Mouse (Mus musculus) gastrocnemius, postnatal 10 days (tissue): ENCODE measurements around the gene Trappc2l. TPM values are rescaled to one million over a fixed set of nuclear protein-coding genes. Genes with fewer than 3 reads are reported as not detected.

Source experiments
- DNase-seq: peaks from one replicate; pipeline ENCODE4 v3.0.0; 2021; ENCODE audit warnings: mixed read lengths
- total RNA-seq, 2 experiments: library from RNA; stranded (reverse); gene quantifications; 2 replicates each; pipeline ENCODE4 v1.2.3; 2021

The Trappc2l gene
- total RNA-seq, 2 experiments from 2014 or later = 52.7 to 52.8 TPM

- DNase-seq = no peak
Observed at GRCm38 (mm10) chr8:122579196-122579595, 32.2 kb upstream of the Trappc2l start.

GRCm38 (mm10) chr8:122580926-122581325 lies 30.5 kb upstream of the Trappc2l start:
- no peak for DNase-seq

DNA sequence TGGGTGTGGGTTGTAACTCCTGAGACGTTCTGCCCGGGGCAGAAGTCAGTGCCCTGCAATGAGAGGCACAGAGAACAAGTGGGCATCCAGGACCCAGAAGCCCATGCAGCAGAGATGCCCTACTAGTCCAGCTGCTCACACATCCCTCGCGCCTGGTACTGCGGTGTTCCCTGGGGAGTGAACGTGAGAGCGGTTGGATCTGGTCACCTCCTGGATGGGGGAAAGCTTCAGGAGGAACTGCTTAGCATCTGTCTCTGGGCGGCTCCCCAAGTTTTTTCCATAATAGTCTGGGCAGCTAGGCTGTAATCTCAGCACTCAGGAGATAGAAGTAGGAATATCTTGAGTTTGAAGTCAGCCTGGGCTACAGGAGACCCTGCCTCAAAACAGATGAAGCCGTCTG lies 26.5 kb upstream of the Trappc2l start:
- DNase-seq = no peak

- DNase-seq = no peak
Observed at GRCm38 (mm10) chr8:122585411-122585891, 26.0 kb upstream of the Trappc2l start.

DNA sequence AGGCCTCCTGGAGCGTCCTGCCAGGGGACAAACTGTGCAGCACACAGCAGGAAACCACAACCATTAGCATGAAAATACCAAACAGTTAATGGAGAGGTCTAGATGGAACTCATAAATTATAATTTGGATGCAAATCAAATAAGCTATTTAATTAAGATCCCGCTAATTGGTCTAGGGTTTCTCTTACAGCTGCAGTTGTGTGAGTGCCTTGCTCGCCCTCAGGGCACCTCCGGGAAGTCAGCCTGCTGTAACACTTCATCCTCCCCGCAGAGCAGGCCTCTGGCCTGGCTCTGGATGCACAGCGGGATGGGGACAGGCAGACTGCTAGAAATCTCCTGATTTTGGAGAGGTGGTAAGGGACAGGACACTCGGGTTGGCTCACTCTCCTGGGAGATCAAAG lies 25.3 kb upstream of the Trappc2l start:
- DNase-seq = no peak

DNA sequence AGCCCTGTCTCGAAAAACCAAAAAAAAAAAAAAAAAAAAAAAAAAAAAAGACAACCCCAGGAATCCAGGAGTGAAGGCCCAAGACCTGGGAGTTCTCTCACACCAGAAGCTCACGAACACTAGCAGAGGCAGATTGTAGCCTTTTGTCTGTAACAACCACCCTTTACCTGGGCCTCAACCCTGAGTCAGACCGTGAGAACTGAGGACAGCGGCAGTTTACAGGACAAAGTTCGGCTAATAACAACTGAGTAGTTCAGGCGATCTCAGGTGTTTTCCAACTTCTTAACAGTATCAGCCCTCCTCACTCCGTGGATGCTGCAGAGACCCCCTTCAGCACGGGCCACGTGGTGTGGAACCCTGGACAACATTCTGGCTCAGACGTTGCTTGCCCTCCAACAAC lies 24.7 kb upstream of the Trappc2l start:
- no peak for DNase-seq

- no peak for DNase-seq
Observed at GRCm38 (mm10) chr8:122593240-122593639, 18.2 kb upstream of the Trappc2l start.

DNA sequence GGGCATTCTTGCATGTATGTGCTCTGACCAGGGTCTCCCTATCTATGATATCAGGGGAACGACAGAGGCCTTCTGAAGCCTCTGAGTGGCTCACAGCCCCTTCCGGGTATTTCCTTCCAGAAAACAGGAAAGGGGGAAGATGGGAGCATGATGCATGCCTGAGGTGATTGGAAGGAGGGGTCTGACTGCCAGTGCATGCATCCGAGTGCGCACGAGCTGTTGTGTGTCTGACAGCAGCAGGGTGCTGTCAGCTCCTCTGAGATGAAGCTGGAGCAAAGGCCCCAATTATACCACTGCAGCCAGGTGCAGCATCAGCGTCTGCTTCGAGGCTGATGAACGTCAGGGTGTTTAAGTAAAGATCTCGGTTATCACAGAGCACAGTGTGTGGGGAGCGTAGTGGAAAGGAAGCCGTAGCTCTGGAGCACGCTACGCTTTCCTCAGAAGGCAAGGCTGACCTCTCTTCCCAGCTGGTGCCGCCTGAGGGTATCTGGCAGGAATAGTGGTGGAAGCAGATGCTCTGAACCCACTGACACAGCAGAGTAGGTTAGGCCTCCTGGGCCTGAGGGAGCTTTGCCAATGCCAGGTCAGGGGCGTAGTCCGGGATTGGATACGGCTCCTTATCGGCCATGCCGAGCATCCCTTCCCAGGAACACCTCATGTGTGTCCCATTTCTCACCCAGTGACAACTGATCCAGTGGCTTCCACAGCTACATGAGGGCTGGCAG lies 17.5 kb upstream of the Trappc2l start:
- no peak for DNase-seq

DNA sequence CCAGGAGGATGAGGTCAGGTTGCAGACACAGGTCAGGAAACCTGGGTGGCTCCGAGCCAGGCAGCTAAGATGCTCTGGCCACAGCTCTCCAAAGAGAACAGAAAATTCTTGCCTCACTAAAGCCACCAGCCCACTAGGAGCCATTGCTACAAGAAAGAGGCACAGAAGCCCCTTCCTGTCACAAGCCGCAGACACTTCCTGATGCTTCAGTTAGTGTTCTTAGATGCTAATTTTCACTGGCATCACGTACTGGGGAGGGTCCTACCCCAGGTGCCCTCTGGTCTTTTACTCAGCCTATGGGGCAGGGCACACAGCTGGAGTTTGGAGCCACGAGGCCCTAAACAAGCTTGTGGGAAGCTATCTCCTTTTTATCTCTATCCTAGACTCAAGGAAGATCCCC lies 15.4 kb upstream of the Trappc2l start:
- no peak for DNase-seq

DNA sequence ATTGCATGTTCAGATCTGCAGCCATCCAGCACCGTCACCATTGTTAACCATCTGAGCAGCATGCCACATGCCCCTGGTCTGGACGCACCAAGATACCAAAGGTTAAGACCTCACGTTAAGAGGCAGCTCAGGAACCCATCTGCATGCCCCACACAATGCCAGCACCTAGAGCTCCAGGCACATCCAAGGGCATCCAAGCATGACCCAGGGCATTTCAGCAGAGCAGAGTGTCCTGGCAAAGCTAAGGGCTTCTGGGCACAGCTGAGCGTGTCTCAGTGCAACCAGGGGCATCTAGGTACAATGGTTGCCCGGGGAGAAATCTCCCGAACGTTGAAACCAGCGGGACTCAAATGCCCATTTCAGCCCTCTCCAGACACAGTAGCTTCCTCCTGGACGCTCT lies 10.8 kb upstream of the Trappc2l start:
- DNase-seq = no peak

GRCm38 (mm10) chr8:122604640-122605039 lies 6.8 kb upstream of the Trappc2l start:
- no peak for DNase-seq

GRCm38 (mm10) chr8:122605367-122605766 lies 6.1 kb upstream of the Trappc2l start:
- DNase-seq = no peak

DNA sequence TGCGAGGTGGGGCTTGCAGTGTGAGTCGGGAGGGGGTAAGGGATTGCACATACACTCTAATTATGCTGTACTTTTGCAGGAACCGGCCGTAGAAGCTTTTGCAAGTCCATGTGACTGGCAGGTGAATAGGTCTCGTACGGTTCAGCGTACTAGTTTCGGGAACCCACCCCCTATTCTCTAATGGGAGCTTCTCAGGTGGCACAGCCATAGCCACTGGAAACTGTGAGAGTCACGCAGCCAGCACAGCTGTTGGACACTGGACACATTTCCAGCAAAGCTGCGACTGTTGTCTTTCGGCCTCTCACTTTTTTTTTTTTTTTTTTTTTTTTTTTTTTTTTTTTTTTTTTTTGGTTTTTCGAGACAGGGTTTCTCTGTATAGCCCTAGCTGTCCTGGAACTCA lies 4.6 kb upstream of the Trappc2l start:
- DNase-seq = no peak

DNA sequence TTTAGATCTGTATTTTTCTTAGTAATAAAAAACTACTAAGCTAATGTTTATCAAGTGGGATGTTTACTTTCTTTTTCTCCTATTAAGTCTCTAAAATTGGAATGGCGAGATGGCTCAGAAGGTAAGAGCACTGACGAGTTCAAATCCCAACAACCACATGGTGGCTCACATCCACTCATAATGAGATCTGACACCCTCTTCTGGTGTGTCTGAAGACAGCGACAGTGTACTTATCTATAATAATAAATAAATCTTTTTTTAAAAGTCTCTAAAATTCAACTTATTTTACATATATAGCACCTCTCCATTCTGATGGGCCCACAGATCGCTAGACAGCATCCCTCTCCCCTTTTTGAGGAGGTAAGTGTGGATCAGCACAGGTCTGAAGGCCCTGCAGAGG lies 1.2 kb upstream of the Trappc2l start:
- DNase-seq = no peak

- no peak for DNase-seq
Observed at GRCm38 (mm10) chr8:122610612-122611277, 695 bp upstream of the Trappc2l start.

- DNase-seq = no peak
Observed at GRCm38 (mm10) chr8:122616181-122616905, 4.9 kb downstream of the Trappc2l start.

GRCm38 (mm10) chr8:122617947-122618546 lies 6.6 kb downstream of the Trappc2l start:
- peak; percentile 89 for DNase-seq

- DNase-seq = no peak
Observed at GRCm38 (mm10) chr8:122618660-122619378, 7.4 kb downstream of the Trappc2l start.

DNA sequence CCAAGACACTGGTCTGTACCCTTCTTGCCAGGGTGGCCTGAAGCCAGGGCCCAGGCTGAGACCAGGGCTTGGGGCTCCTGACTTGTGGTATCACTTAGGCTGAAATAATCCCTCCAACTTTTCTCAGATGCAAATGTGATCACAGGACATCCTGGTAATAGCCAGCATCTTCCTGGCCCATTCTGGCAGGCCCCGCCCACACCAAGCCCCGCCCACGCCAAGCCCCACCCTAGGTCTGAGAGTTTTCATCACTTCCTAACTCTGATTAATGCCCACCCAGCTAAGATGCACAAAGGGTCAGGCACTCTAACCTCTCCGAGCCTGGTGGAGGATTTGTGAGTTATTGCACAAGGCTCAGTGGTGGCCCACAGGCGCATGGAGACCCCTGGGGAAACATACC lies 9.0 kb downstream of the Trappc2l start:
- DNase-seq = no peak

GRCm38 (mm10) chr8:122622727-122623126 lies 11.3 kb downstream of the Trappc2l start, which contains the start of gene Pabpn1l:
Gene Pabpn1l (minus strand): TSS chr8:122622739.
- no peak for DNase-seq

GRCm38 (mm10) chr8:122623844-122624642 lies 12.6 kb downstream of the Trappc2l start:
- DNase-seq = no peak
